Mouse (Mus musculus) liver, embryonic 13.5 days (tissue): Measurements from ENCODE around the gene Milr1. TPM values are rescaled to one million over a fixed set of nuclear protein-coding genes. Genes with fewer than 3 reads are reported as not detected.
"Not testable (repeated sequence)": the region's sequence is repeated elsewhere in the genome, so short reads cannot be mapped to it uniquely, and the experiment has no call there.

Experiments used
- ATAC-seq: fragments of 200-750 bp; cut with Nextera tagmentation; 2 replicates; pipeline ENCODE4 v1.8.0; 2017; ENCODE audit warnings: low read depth, mild to moderate bottlenecking, moderate number of reproducible peaks, moderate library complexity
- DNase-seq: peaks from one replicate; pipeline ENCODE4 v3.0.0; 2022
- H3K27ac ChIP-seq: fragments of 300-500 bp; sonication (generic); 2 replicates; pipeline ENCODE4 v1.5.1; 2015; ENCODE audit warnings: moderate library complexity, mild to moderate bottlenecking, inconsistent platforms
- H3K27me3 ChIP-seq: fragments of 300-500 bp; sonication (generic); 2 replicates; pipeline ENCODE4 v1.6.1; 2015; ENCODE audit warnings: mild to moderate bottlenecking, inconsistent platforms
- H3K36me3 ChIP-seq: fragments of 300-500 bp; sonication (generic); 2 replicates; pipeline ENCODE4 v1.6.1; 2015; ENCODE audit warnings: mild to moderate bottlenecking, inconsistent platforms
- H3K4me1 ChIP-seq: fragments of 300-500 bp; sonication (generic); replicated peaks from 2 replicates; pipeline ENCODE4 v1.6.1; 2015; ENCODE audit warnings: inconsistent platforms
- H3K4me2 ChIP-seq: fragments of 300-500 bp; sonication (generic); 2 replicates; pipeline ENCODE4 v1.6.1; 2015; ENCODE audit warnings: inconsistent platforms, mild to moderate bottlenecking, moderate library complexity
- H3K4me3 ChIP-seq: fragments of 300-500 bp; sonication (generic); replicated peaks from 2 replicates; pipeline ENCODE4 v1.5.1; 2015; ENCODE audit warnings: mild to moderate bottlenecking, inconsistent platforms
- H3K9ac ChIP-seq: fragments of 300-500 bp; sonication (generic); 2 replicates; pipeline ENCODE4 v1.6.1; 2015; ENCODE audit warnings: mild to moderate bottlenecking, inconsistent platforms
- H3K9me3 ChIP-seq: fragments of 300-500 bp; sonication (generic); replicated peaks from 2 replicates; pipeline ENCODE4 v1.6.1; 2016; ENCODE audit warnings: inconsistent platforms
- WGBS: fragments of 180-500 bp; shearing (Covaris S2); methylation state at CpG from one replicate; pipeline ENCODE4 v1.1.7; 2015; ENCODE audit not compliant: insufficient replicate concordance; 5-methylcytosine and 5-hydroxymethylcytosine counted together
- polyA plus RNA-seq: library from polyadenylated mRNA; unstranded; fragments of >200 nt; fragmentation: Nextera tagmentation; extraction: Ambion mirVana; gene quantifications from 2 replicates; pipeline ENCODE4 v1.2.1, GENCODE M21; 2015

The Milr1 gene
- polyA plus RNA-seq, 1 experiment from 2014 or later = 2.7 TPM

GRCm38 (mm10) chr11:106777395-106777794 is 26.4 kb downstream of the Milr1 start:
- Histone ChIP-seq H3K36me3 (peaks cover 72% of the 10 kb centered on the region), H3K4me1 (peaks cover 31% of the 10 kb centered on the region), H3K27me3 (no peaks in the 10 kb centered on the region), H3K4me3 (peak overlapping the region; percentile 84), H3K4me2 (peak overlapping the region; percentile 87), H3K9me3 (no peaks in the 10 kb centered on the region), H3K9ac (peak overlapping the region; percentile 33; the same call in 1 of the 2 replicates), H3K27ac (0 out of 2 replicates have a peak overlapping the region, but pooled peaks have one; percentile 23)
- ATAC-seq (no peak), DNase-seq (no peak)
- 83% methylated on average over 3 of the region's 3 CpGs for WGBS

DNA sequence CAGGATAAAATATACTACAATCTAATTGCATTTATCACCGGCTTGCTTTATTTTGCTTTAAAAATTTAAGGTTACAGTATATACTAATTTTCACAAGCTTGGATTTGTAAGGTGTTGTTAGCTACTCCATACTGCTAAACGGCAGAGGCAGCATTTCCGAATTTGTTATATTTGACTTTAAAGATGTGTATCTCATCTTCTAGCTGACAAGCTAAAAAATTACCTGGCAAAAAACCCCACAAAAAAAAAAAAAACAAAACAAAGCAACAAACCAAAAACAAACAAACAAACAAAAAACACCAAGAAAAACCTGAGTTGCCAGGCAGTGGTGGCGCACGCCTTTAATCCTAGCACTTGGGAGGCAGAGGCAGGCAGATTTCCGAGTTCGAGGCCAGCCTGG is 27.1 kb downstream of the Milr1 start:
- H3K4me3 ChIP-seq = peak overlapping the region; percentile 84
- 74% methylated on average over 7 of the region's 7 CpGs for WGBS
- H3K27me3 ChIP-seq = no peaks in the 10 kb centered on the region
- H3K4me1 ChIP-seq = peaks cover 38% of the 10 kb centered on the region
- no peak overlapping the region for H3K27ac ChIP-seq
- ATAC-seq (no peak), DNase-seq (no peak)
- peak overlapping the region; percentile 87 for H3K4me2 ChIP-seq
- H3K9me3 ChIP-seq = no peaks in the 10 kb centered on the region
- peak overlapping the region; percentile 93; the same call in 1 of the 2 replicates for H3K9ac ChIP-seq
- H3K36me3 ChIP-seq = peaks cover 72% of the 10 kb centered on the region

GRCm38 (mm10) chr11:106778589-106779387 is 27.8 kb downstream of the Milr1 start:
- 2% methylated on average over 39 of the region's 39 CpGs for WGBS
- Histone ChIP-seq H3K4me1 (peaks cover 44% of the 10 kb centered on the region), H3K4me3 (peak overlapping the region; percentile 84), H3K27ac (peak overlapping the region; percentile 96), H3K4me2 (peak overlapping the region; percentile 87), H3K36me3 (peaks cover 72% of the 10 kb centered on the region), H3K9ac (peak overlapping the region; percentile 93), H3K27me3 (no peaks in the 10 kb centered on the region), H3K9me3 (no peaks in the 10 kb centered on the region)
- DNase-seq (no peak), ATAC-seq (peak; percentile 74)

DNA sequence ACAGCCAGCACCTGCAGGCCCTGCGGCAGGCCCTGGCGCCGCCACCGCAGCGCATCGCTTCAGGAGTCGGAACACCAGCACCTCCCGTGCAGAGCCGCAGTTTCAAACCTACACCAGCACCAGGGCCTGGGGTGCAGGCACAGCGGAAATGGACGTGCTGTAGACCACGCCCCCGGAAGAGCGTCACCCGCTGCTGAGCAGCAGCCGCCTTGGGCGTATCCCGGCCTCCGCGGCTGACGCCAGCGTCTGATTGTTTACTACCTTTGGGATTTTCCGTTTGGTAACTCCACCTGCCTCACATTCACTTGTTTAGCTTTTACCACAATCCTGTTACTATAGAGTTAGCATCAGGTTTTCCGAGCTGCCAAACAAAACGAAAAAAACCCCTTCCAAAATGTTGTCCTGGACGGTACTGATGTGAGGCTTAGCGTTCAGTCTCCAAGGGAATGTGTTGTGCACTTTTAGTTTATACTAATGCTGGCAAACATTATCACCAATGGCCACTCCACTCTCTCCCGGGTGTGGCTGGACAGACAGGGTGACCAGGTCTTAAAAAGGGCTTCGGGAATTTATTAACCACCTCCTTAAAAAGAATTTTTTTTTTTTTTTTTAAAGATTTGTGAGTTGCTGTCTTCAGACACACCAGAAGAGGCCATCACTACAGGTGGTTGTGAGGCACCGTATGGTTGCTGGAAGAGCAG is 28.5 kb downstream of the Milr1 start, which contains the start of gene Polg2:
Gene Polg2 (minus strand): TSS at position 150 of the 701 bp plus-strand sequence.
- DNase-seq (peak; percentile 87), ATAC-seq (peak; percentile 99)
- H3K4me3 ChIP-seq = peak within 1 kb of the TSS; percentile 84
- peak within 1 kb of the TSS; percentile 96 for H3K27ac ChIP-seq
- 1% methylated on average over 30 of the region's 30 CpGs for WGBS
- H3K27me3 ChIP-seq = no peaks in the 10 kb centered on the region
- peaks cover 48% of the 10 kb centered on the region for H3K4me1 ChIP-seq
- H3K4me2 ChIP-seq = peak within 1 kb of the TSS; percentile 87
- H3K36me3 ChIP-seq = peaks cover 72% of the 10 kb centered on the region
- H3K9ac ChIP-seq = peak within 1 kb of the TSS; percentile 93
- H3K9me3 ChIP-seq = no peaks in the 10 kb centered on the region

DNA sequence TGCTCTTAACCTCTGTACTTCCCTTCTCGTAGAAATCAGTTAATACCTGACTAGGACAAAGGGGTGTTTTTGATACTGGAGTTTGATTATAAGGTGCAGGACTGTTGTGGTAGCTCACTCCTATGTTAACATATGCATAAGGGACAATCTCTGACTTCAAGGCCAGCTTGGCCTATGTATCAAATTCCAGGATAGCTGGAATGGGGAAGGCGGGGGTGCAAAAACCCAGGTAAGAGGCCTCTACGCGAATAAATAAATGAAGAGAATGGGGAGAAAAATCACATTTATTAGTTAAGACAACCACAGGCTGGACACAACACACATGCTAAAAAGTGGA is 29.0 kb downstream of the Milr1 start:
- 68% methylated on average over 4 of the region's 4 CpGs for WGBS
- peak overlapping the region; percentile 84 for H3K4me3 ChIP-seq
- H3K9me3 ChIP-seq = no peaks in the 10 kb centered on the region
- H3K4me2 ChIP-seq = peak overlapping the region; percentile 87
- H3K27me3 ChIP-seq = no peaks in the 10 kb centered on the region
- DNase-seq = no peak
- H3K27ac ChIP-seq = peak overlapping the region; percentile 96
- peaks cover 48% of the 10 kb centered on the region for H3K4me1 ChIP-seq
- ATAC-seq = no peak
- peak overlapping the region; percentile 93 for H3K9ac ChIP-seq
- peaks cover 72% of the 10 kb centered on the region for H3K36me3 ChIP-seq

- WGBS = 77% methylated on average over 6 of the region's 6 CpGs
- peaks cover 72% of the 10 kb centered on the region for H3K36me3 ChIP-seq
- peak overlapping the region; percentile 87 for H3K4me2 ChIP-seq
These were observed 29.7 kb downstream of the Milr1 start for GRCm38 (mm10) chr11:106780590-106781220.

DNA sequence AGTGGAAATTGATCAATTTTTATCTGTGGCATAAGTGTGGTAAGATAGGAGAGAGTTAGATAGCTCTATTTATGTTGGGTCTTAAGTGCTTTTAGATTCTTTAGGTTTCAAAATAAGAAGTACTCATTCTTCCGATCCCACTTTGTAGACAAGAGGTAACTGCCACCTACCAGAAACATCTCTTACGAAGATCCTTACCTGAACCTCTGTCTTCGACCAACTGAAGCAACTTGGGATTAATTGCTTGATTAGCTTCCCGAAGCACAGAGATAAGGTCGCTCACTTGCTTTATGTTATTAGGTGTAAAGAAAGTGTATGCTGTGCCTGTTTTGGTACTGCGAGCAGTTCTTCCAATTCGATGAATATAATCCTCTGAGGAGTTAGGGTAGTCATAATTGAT is 31.2 kb downstream of the Milr1 start:
- not testable (repeated sequence) for H3K27ac ChIP-seq

More at GRCm38 (mm10) chr11:106780590-106781220, 29.7 kb downstream of the Milr1 start:
- H3K27me3 ChIP-seq = no peaks in the 10 kb centered on the region
- H3K9ac ChIP-seq = peak overlapping the region; percentile 39
- ATAC-seq (no peak), DNase-seq (no peak)
- H3K4me1 ChIP-seq = peaks cover 54% of the 10 kb centered on the region
- H3K9me3 ChIP-seq = no peaks in the 10 kb centered on the region
- H3K4me3 ChIP-seq = peak overlapping the region; percentile 84; the same call in 1 of the 2 replicates
- peak overlapping the region; percentile 96 for H3K27ac ChIP-seq

GRCm38 (mm10) chr11:106782841-106783764 is 32.1 kb downstream of the Milr1 start:
- no peak for DNase-seq
- Histone ChIP-seq H3K9ac (no peak overlapping the region), H3K4me2 (no peak overlapping the region), H3K27me3 (no peaks in the 10 kb centered on the region), H3K4me1 (peaks cover 52% of the 10 kb centered on the region), H3K36me3 (peaks cover 73% of the 10 kb centered on the region), H3K4me3 (no peak overlapping the region), H3K27ac (no peak overlapping the region; the same call in 1 of the 2 replicates), H3K9me3 (no peaks in the 10 kb centered on the region)
- 82% methylated on average over 9 of the region's 9 CpGs for WGBS
- ATAC-seq = no peak

More for the DNA sequence above, 31.2 kb downstream of the Milr1 start:
- not testable (repeated sequence) for H3K27me3 ChIP-seq, H3K4me3 ChIP-seq, DNase-seq, ATAC-seq, H3K4me2 ChIP-seq, H3K9ac ChIP-seq, H3K9me3 ChIP-seq
- Histone ChIP-seq H3K36me3 (peaks cover 74% of the 10 kb centered on the region), H3K4me1 (peaks cover 61% of the 10 kb centered on the region)
- 83% methylated on average over 7 of the region's 7 CpGs for WGBS

GRCm38 (mm10) chr11:106784476-106784875 is 33.5 kb downstream of the Milr1 start:
- Histone ChIP-seq H3K27me3 (no peaks in the 10 kb centered on the region), H3K27ac (no peak overlapping the region), H3K9me3 (no peaks in the 10 kb centered on the region), H3K4me2 (no peak overlapping the region), H3K36me3 (peaks cover 73% of the 10 kb centered on the region), H3K4me1 (peaks cover 49% of the 10 kb centered on the region), H3K4me3 (no peak overlapping the region), H3K9ac (no peak overlapping the region)
- DNase-seq = no peak
- ATAC-seq = no peak
- 82% methylated on average over 2 of the region's 2 CpGs for WGBS

DNA sequence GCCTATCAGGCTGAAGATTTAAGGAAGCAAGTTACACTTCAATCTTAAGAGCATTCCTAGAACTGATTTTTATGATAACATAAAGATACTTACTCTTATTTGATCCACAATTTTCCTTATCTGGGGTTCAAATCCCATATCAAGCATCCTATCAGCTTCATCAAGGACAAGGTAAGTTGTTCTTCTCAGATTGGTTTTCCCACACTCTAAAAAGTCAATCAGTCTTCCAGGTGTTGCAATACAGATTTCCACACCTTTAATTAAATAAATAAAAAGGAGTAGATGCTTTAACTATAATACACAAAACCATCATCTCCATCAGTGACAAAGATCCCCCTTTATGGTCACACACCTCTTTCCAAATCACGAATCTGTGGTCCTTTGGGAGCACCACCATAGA is 34.0 kb downstream of the Milr1 start:
- H3K4me1 ChIP-seq = peaks cover 45% of the 10 kb centered on the region
- H3K36me3 ChIP-seq = peaks cover 71% of the 10 kb centered on the region
- peak overlapping the region; percentile 75; the same call in 1 of the 2 replicates for H3K4me2 ChIP-seq
- ATAC-seq = no peak
- DNase-seq = no peak
- no peak overlapping the region for H3K4me3 ChIP-seq
- H3K9me3 ChIP-seq = no peaks in the 10 kb centered on the region
- H3K27ac ChIP-seq = no peak overlapping the region
- WGBS = 73% methylated on average over 1 of the region's 1 CpGs
- no peaks in the 10 kb centered on the region for H3K27me3 ChIP-seq
- peak overlapping the region; percentile 99; the same call in 1 of the 2 replicates for H3K9ac ChIP-seq
